Mouse (Mus musculus): ENCODE measurements around the gene Srsf1. TPM values are rescaled to one million over a fixed set of nuclear protein-coding genes. Genes with fewer than 3 reads are reported as not detected.

The Srsf1 gene
- total and polyA plus RNA-seq, 3 experiments, result 416 to 812 (median 730) TPM

- H3K36me3 ChIP-seq (replicated peaks in 1 of 2; ENCODE audit: control insufficient read depth in 1 of 2, insufficient read depth in 1 of 2, low read length in 1 of 2), result no peaks in the 10 kb centered on the region
- H3K9me3 ChIP-seq (replicated peaks; ENCODE audit: low read length), result no peaks in the 10 kb centered on the region
- no peaks in the 10 kb centered on the region for H3K27me3 ChIP-seq (replicated peaks)
- H3K4me1 ChIP-seq (ENCODE audit: control insufficient read depth in 1 of 2, insufficient read depth in 2 of 2), result no peaks in the 10 kb centered on the region
- H3K4me2 ChIP-seq (ENCODE audit: insufficient read depth, low read depth, poor library complexity, severe bottlenecking), result no peak overlapping the region
- no peak overlapping the region for H3K9ac ChIP-seq (ENCODE audit: insufficient read depth, low read depth)
- dilution Hi-C loops (cut with MboI; ENCODE audit: extremely low pct_ligation_motif_present, extremely low pct_unique_long_range_greater_than_20kb, low sequenced_read_pairs) (no loop called here), in situ Hi-C loops (cut with MboI; ENCODE audit: low pct_ligation_motif_present, low pct_unique_long_range_greater_than_20kb, low sequenced_read_pairs) (no loop called here)
- no peak overlapping the region for H3K4me3 ChIP-seq (replicated peaks in 1 of 3; ENCODE audit: low read depth in 2 of 3, low read length in 2 of 3, poor library complexity in 1 of 3)
- H3K79me2 ChIP-seq (replicated peaks; ENCODE audit: control insufficient read depth, extremely low read depth, insufficient read depth, poor library complexity, severe bottlenecking), result no peaks in the 10 kb centered on the region
- H3K27ac ChIP-seq (ENCODE audit: insufficient read depth, low read depth), result no peak overlapping the region
- DNase-seq (ENCODE audit: extremely low read depth), result no peak
- no peak for TF ChIP-seq SIN3A (IDR thresholded peaks at IDR 0.05; ENCODE audit: low read length)
- no peak for TF ChIP-seq MXI1 (IDR thresholded peaks at IDR 0.05; ENCODE audit: low read depth, low read length)
- TF ChIP-seq MAFK (IDR thresholded peaks at IDR 0.05; ENCODE audit: insufficient replicate concordance, low read length), result no peak
- no peak for TF ChIP-seq ZC3H11A (IDR thresholded peaks at IDR 0.05; ENCODE audit: low read depth, low read length)
- TF ChIP-seq NRF1 (IDR thresholded peaks at IDR 0.05; ENCODE audit: low read depth, low read length), result no peak
- TF ChIP-seq ELF1 (IDR thresholded peaks at IDR 0.05; ENCODE audit: low read depth, low read length), result no peak
- no peak for TF ChIP-seq CHD2 (IDR thresholded peaks at IDR 0.05; ENCODE audit: low read length)
- no peak for TF ChIP-seq POLR2A (IDR thresholded peaks at IDR 0.05; ENCODE audit: low read depth, low read length)
- no peak for TF ChIP-seq ZMIZ1 (IDR thresholded peaks at IDR 0.05; ENCODE audit: low read depth, low read length)
- TF ChIP-seq MYC (IDR thresholded peaks at IDR 0.05; ENCODE audit: low read depth, low read length), result no peak
These were observed 23.2 kb upstream of the Srsf1 start for GRCm38 (mm10) chr11:88023933-88024332.

- no peak overlapping the region for H3K27ac ChIP-seq (ENCODE audit: insufficient read depth, low read depth)
- in situ Hi-C loops (cut with MboI; ENCODE audit: low pct_ligation_motif_present, low pct_unique_long_range_greater_than_20kb, low sequenced_read_pairs), result no loop called here
- H3K9ac ChIP-seq (ENCODE audit: insufficient read depth, low read depth), result no peak overlapping the region
These were observed 19.7 kb upstream of the Srsf1 start for GRCm38 (mm10) chr11:88027391-88028035.

More at GRCm38 (mm10) chr11:88027391-88028035, 19.7 kb upstream of the Srsf1 start:
- no peaks in the 10 kb centered on the region for H3K9me3 ChIP-seq (replicated peaks; ENCODE audit: low read length)
- dilution Hi-C loops (cut with MboI; ENCODE audit: extremely low pct_ligation_motif_present, extremely low pct_unique_long_range_greater_than_20kb, low sequenced_read_pairs), result no loop called here
- H3K4me2 ChIP-seq (ENCODE audit: insufficient read depth, low read depth, poor library complexity, severe bottlenecking), result no peak overlapping the region
- H3K79me2 ChIP-seq (replicated peaks; ENCODE audit: control insufficient read depth, extremely low read depth, insufficient read depth, poor library complexity, severe bottlenecking), result no peaks in the 10 kb centered on the region
- H3K27me3 ChIP-seq (replicated peaks), result no peaks in the 10 kb centered on the region
- H3K4me1 ChIP-seq (ENCODE audit: control insufficient read depth in 1 of 2, insufficient read depth in 2 of 2), result no peaks in the 10 kb centered on the region
- H3K4me3 ChIP-seq (replicated peaks in 1 of 3; ENCODE audit: low read depth in 2 of 3, low read length in 2 of 3, poor library complexity in 1 of 3), result no peak overlapping the region
- TF ChIP-seq ETS1 (conservative IDR thresholded peaks at IDR 0.05; ENCODE audit: low read depth, low read length) (no peak), IRF4 (IDR thresholded peaks at IDR 0.05; ENCODE audit: low read depth, low read length) (no peak), JUND (conservative IDR thresholded peaks at IDR 0.05; ENCODE audit: low read depth, low read length) (no peak), USF2 (conservative IDR thresholded peaks at IDR 0.05; ENCODE audit: low read depth, low read length) (no peak), MAX (IDR thresholded peaks at IDR 0.05; ENCODE audit: low read length) (no peak), GABPA (IDR thresholded peaks at IDR 0.05; ENCODE audit: insufficient replicate concordance, low read depth, low read length) (no peak), E2F4 (IDR thresholded peaks at IDR 0.05; ENCODE audit: insufficient replicate concordance, low read depth, low read length) (no peak), PAX5 (IDR thresholded peaks at IDR 0.05; ENCODE audit: low read length) (no peak), MEF2A (IDR thresholded peaks at IDR 0.05; ENCODE audit: borderline replicate concordance, low read depth, low read length) (no peak), TCF12 (IDR thresholded peaks at IDR 0.05; ENCODE audit: low read depth, low read length) (no peak)
- no peak for DNase-seq (ENCODE audit: extremely low read depth)
- H3K36me3 ChIP-seq (replicated peaks in 1 of 2; ENCODE audit: control insufficient read depth in 1 of 2, insufficient read depth in 1 of 2, low read length in 1 of 2), result no peaks in the 10 kb centered on the region

Measured in CH12.LX (cell line).